Mouse (Mus musculus) testis, adult 2 months (tissue): ENCODE measurements at regions not wholly inside any gene's neighbourhood (a gene's known extent, or its start where the extent isn't known, plus 50 kb on each side); places are given as distances from the start of the nearest gene placed in this dataset.

Source experiments
- H3K27ac ChIP-seq: fragments of 200-500 bp; 2 replicates; pipeline ENCODE4 v1.5.1; 2012; ENCODE audit warnings: low read depth, low read length; ENCODE audit not compliant: control insufficient read depth, insufficient read depth
- H3K27me3 ChIP-seq: fragments of 200-500 bp; 2 replicates; pipeline ENCODE4 v1.6.1; 2012; ENCODE audit warnings: mild to moderate bottlenecking, low read length, moderate library complexity; ENCODE audit not compliant: control insufficient read depth, insufficient read depth
- H3K36me3 ChIP-seq: fragments of 200-500 bp; 2 replicates; pipeline ENCODE4 v1.6.1; 2012; ENCODE audit warnings: mild to moderate bottlenecking, low read length; ENCODE audit not compliant: control insufficient read depth, insufficient read depth
- H3K4me1 ChIP-seq: fragments of 200-500 bp; 2 replicates; pipeline ENCODE4 v1.6.1; 2012; ENCODE audit warnings: low read length; ENCODE audit not compliant: control insufficient read depth, insufficient read depth
- H3K4me3 ChIP-seq: fragments of 200-500 bp; 2 replicates; pipeline ENCODE4 v1.5.1; 2012; ENCODE audit warnings: low read depth, mild to moderate bottlenecking, low read length, moderate library complexity, mixed read lengths; ENCODE audit not compliant: control insufficient read depth
- CTCF ChIP-seq: fragments of 200-500 bp; IDR thresholded peaks from 2 replicates; pipeline ENCODE4 v1.5.1; 2012; ENCODE audit warnings: low read depth, mild to moderate bottlenecking, inconsistent platforms, low read length, moderate library complexity; ENCODE audit not compliant: control insufficient read depth, insufficient read depth, insufficient replicate concordance
- POLR2A ChIP-seq: fragments of 200-500 bp; IDR thresholded peaks from 2 replicates; pipeline ENCODE4 v1.6.1; 2012; ENCODE audit warnings: low read depth, mild to moderate bottlenecking, inconsistent platforms, low read length, moderate library complexity; ENCODE audit not compliant: control insufficient read depth

GRCm38 (mm10) chr5:126974565-126974964, 267.0 kb upstream of the Tmem132c start:
- no peaks in the 10 kb centered on the region; the same call in 1 of the 2 replicates for H3K4me1 ChIP-seq
- no peaks in the 10 kb centered on the region for H3K27me3 ChIP-seq
- H3K4me3 ChIP-seq = no peak overlapping the region
- H3K36me3 ChIP-seq = no peaks in the 10 kb centered on the region
- TF ChIP-seq POLR2A (no peak), CTCF (no peak)
- no peak overlapping the region for H3K27ac ChIP-seq

DNA sequence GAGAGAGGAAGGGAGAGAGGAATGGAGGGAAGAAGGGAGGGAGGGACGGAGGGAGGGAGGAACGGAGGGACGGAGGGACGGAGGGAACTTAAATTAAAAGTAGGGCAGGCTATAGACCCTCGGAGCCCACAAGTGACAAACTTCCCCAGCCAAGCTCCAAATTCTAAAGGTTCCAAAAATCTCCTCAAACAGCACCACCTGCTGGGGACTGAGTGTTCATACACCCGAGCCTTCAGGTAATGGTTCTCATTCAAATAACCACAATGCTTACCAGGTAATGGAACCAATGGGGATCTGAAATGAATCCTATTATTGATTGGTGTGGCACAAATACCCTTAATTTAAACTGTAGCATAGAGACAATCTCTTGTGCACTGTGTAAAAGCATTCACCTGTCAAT, 246.0 kb upstream of the Tmem132c start:
- H3K4me3 ChIP-seq = no peak overlapping the region
- no peaks in the 10 kb centered on the region for H3K4me1 ChIP-seq
- no peaks in the 10 kb centered on the region for H3K36me3 ChIP-seq
- no peak overlapping the region for H3K27ac ChIP-seq
- TF ChIP-seq POLR2A (no peak), CTCF (no peak)
- H3K27me3 ChIP-seq = no peaks in the 10 kb centered on the region

DNA sequence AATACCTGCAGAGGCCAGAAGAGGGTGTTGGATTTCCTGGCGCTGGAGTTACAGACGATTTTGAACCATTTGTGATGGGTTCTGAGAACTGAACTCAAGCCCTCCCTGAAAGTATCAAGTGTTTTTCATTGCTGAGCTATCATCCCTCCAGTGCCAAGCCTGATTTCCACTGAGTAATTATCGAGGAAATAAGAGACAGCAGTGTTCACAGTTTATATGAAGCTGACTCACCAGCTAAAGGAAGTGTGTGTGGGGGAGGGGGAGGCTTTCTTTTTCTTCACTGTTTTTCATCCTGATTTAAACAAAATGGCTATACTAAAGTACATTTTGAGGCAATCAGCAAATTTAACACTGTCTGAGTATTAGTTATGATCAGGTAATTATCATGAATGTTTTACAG, 227.4 kb upstream of the Tmem132c start:
- H3K27ac ChIP-seq = no peak overlapping the region
- no peaks in the 10 kb centered on the region for H3K36me3 ChIP-seq
- no peak for TF ChIP-seq CTCF
- no peak for TF ChIP-seq POLR2A

GRCm38 (mm10) chr5:127016467-127017060, 225.0 kb upstream of the Tmem132c start:
- Histone ChIP-seq H3K27me3 (no peaks in the 10 kb centered on the region), H3K36me3 (no peaks in the 10 kb centered on the region), H3K4me3 (no peak overlapping the region), H3K27ac (no peak overlapping the region), H3K4me1 (no peaks in the 10 kb centered on the region)
- TF ChIP-seq CTCF (no peak), POLR2A (no peak)

More for the DNA sequence above, 227.4 kb upstream of the Tmem132c start:
- H3K27me3 ChIP-seq = no peaks in the 10 kb centered on the region
- no peak overlapping the region for H3K4me3 ChIP-seq
- no peaks in the 10 kb centered on the region for H3K4me1 ChIP-seq

- Histone ChIP-seq H3K27me3 (no peaks in the 10 kb centered on the region), H3K27ac (no peak overlapping the region), H3K36me3 (no peaks in the 10 kb centered on the region), H3K4me3 (no peak overlapping the region), H3K4me1 (no peaks in the 10 kb centered on the region)
- TF ChIP-seq POLR2A = no peak
- no peak for TF ChIP-seq CTCF
Observed at GRCm38 (mm10) chr5:127017971-127018370, 223.6 kb upstream of the Tmem132c start.

DNA sequence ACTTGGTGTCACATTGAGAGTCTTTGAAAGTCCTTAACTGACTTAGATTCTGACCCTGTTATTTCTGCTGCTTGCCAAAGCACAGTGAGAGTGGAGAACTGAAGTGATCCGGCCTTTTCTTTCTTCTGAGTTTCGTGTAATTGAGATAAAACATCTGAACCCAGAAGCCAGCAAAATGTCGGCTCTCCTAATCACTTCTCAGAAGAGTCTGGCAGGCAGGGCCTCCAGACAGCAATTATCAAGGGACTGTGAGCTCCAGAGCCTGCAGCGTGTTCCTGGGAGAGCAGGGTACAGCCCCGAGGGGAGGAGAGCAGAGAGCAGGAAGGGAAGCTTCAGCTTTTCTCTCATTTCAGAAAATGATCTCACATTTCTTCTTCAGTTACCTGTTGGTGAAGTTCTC, 205.1 kb upstream of the Tmem132c start:
- TF ChIP-seq POLR2A (no peak), CTCF (no peak)
- no peaks in the 10 kb centered on the region for H3K27me3 ChIP-seq
- no peak overlapping the region for H3K27ac ChIP-seq

DNA sequence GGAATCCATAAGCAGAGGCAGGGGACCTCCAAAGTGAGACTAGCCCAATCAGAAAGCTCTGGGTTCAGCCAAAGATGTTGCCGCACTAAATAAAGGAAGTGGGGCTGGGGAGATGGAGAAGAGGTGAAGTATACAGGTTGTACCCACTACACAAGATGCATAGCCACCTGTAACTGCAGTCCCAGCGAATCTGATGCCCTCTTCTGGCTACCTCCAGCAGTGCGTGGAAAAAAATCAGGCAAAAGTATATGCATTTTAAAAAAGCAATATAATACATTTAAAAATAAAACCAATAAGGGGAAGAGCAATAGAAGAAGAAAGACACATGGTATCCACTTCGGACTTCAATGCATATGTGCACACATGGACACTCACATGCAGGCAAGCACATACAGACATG, 183.8 kb upstream of the Tmem132c start:
- Histone ChIP-seq H3K36me3 (no peaks in the 10 kb centered on the region), H3K4me3 (no peak overlapping the region), H3K27me3 (no peaks in the 10 kb centered on the region), H3K27ac (no peak overlapping the region), H3K4me1 (no peaks in the 10 kb centered on the region)
- TF ChIP-seq POLR2A (no peak), CTCF (no peak)

More for the DNA sequence above, 205.1 kb upstream of the Tmem132c start:
- H3K4me3 ChIP-seq = no peak overlapping the region
- H3K4me1 ChIP-seq = no peaks in the 10 kb centered on the region
- no peaks in the 10 kb centered on the region for H3K36me3 ChIP-seq

DNA sequence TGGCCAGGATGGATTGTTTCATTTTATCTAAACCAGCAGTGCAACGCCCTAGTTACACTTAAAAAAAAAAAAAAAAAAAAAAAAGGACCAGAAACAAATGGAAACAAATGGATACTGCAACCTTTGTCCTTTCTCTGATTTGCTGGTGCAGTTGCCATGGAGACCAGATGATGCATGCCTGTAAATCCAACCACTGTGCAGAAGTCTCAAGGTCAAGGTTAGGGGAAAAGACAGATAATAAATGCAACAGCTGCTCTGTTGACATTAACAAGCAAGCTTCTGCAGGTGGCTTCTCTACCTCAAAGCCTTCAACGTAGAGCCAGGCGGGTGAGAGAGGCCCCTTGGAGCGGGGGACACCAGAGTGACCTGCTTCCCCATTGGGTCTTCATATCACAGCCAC, 167.3 kb upstream of the Tmem132c start:
- H3K36me3 ChIP-seq = no peaks in the 10 kb centered on the region
- TF ChIP-seq CTCF = no peak
- TF ChIP-seq POLR2A = no peak
- no peaks in the 10 kb centered on the region; the same call in 1 of the 2 replicates for H3K4me1 ChIP-seq
- H3K27ac ChIP-seq = no peak overlapping the region
- H3K4me3 ChIP-seq = no peak overlapping the region
- no peaks in the 10 kb centered on the region for H3K27me3 ChIP-seq
